Mouse (Mus musculus): Measurements from ENCODE around the gene Gbf1.

DNA sequence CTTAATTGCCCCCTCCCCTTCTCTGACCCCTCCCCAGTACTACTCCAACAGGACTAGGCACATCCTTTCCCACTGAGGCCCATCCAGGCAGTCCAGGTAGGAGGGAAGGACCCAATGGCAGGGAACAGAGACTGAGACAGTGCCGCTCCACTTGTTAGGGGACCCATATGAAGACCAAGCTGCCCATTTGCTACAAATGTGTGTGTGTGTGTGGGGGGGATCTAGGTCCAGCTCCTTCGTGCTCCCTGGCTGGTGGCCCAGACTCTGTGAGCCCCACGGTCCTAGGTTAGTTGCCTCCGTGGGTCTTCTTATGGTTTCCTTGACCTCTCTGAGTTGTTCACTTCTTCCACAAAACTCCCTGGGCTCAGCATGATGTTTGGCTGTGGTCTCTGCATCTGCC lies 26.0 kb upstream of the Gbf1 start:
- TF ChIP-seq POLR2A (IDR thresholded peaks at IDR 0.05; ENCODE audit: insufficient read depth, low read depth, low read length) (no peak), CTCF (IDR thresholded peaks at IDR 0.05; ENCODE audit: insufficient read depth, low read depth, low read length) (no peak)
